Comparison of ENCODE assay signal across 21 mouse cellular contexts in the genomic region with DNA sequence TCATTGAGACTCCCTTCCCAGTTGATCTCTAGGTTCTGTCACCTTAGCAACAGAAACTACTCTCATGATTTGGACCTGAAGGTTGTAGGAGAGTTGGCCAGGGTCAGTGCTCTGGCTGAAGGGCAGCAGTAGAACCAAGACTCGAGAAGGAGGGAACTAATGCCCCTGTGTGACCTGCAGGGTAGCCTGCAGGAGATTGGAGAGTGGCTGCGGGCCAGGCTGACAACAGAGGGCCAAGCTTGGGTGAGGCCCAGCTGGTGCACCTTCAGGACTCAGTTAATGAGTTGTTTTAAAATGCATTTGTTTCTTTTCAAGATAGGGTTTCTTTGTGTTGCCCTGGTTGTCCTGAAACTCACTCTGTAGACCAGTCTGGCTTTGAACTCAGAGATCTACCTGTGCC. TPM values are rescaled to one million over a fixed set of nuclear protein-coding genes. Genes with fewer than 3 reads are reported as not detected.
DNase-seq lines count a peak whose midpoint lies in the region; ATAC-seq and TF ChIP-seq lines count a peak whose summit lies in the region.
"Had no signal": no experiment of that assay in that cellular context is flagged by ENCODE, and none has a peak within 500 bp of the region (broad histone marks: within the 10 kb centered on the region; RNA-seq: fewer than 3 reads in every experiment).

No protein-coding gene starts in this region.

- no peak for TF ChIP-seq CTCF in heart, postnatal 0 days (IDR thresholded peaks at IDR 0.05; ENCODE audit: low read depth)
- TF ChIP-seq CTCF in liver, postnatal 0 days (IDR thresholded peaks at IDR 0.05; ENCODE audit: low read depth), result no peak

- H3K4me2 ChIP-seq in heart, postnatal 0 days (ENCODE audit: low read depth, low read length), result no peak overlapping the region
- no peak overlapping the region for H3K4me2 ChIP-seq in liver, postnatal 0 days (ENCODE audit: low read depth, low read length)
- H3K4me2 ChIP-seq in liver, embryonic 11.5 days, result no peak overlapping the region
- H3K4me2 ChIP-seq: embryonic facial prominence, embryonic 13.5 days; hindbrain, embryonic 14.5 days; intestine, embryonic 15.5 days had no signal

- no peak for TF ChIP-seq EP300 in heart, postnatal 0 days (IDR thresholded peaks at IDR 0.05; ENCODE audit: low read depth)
- TF ChIP-seq EP300 in liver, postnatal 0 days (IDR thresholded peaks at IDR 0.05; ENCODE audit: low read depth), result no peak

- WGBS in heart, postnatal 0 days, result 37% methylated on average over 2 of the region's 2 CpGs
- 47% methylated on average over 2 of the region's 2 CpGs for WGBS in liver, postnatal 0 days (ENCODE audit: insufficient replicate concordance)
- whole genome bisulfite sequencing in liver, embryonic 11.5 days, result 77% methylated on average over 2 of the region's 2 CpGs

- H3K4me3 ChIP-seq in heart, postnatal 0 days (ENCODE audit: low read depth, low read length), result no peak overlapping the region
- no peak overlapping the region for H3K4me3 ChIP-seq in liver, postnatal 0 days (ENCODE audit: low read depth, low read length)
- no peak overlapping the region for H3K4me3 ChIP-seq in liver, embryonic 11.5 days (ENCODE audit: low read depth, low read length)
- H3K4me3 ChIP-seq: embryonic facial prominence, embryonic 13.5 days; heart, embryonic 15.5 days; intestine, embryonic 15.5 days; liver, embryonic 12.5 days had no signal

- peak; percentile 58 for DNase-seq in cerebellum, adult 9-10 months
- DNase-seq in cerebellum, adult 8-10 months, result no peak
- peak; percentile 21 for DNase-seq in heart, postnatal 0 days (ENCODE audit: low spot score)
- no peak for DNase-seq in heart, postnatal 25 days (ENCODE audit: low spot score)
- DNase-seq in liver, postnatal 0 days, result no peak
- DNase-seq in liver, embryonic 11.5 days (ENCODE audit: low spot score), result no peak
- no peak for DNase-seq in spleen, postnatal 4 days (ENCODE audit: low spot score in 2 of 2)
- DNase-seq: gastrocnemius, postnatal 25 days; layer of hippocampus, adult 9-11 months; lung, embryonic 14.5 days; lung, postnatal 36 days; right cerebral cortex, postnatal 14 days; spleen, adult 18-20 months; thymus, postnatal 36 days had no signal

- H3K27me3 ChIP-seq in heart, postnatal 0 days (ENCODE audit: control insufficient read depth, insufficient read depth, low read length), result no peaks in the 10 kb centered on the region
- H3K27me3 ChIP-seq in liver, postnatal 0 days (ENCODE audit: insufficient read depth, low read length), result no peaks in the 10 kb centered on the region
- H3K27me3 ChIP-seq in liver, embryonic 11.5 days (replicated peaks; ENCODE audit: control insufficient read depth, insufficient read depth, low read length), result peaks cover 7% of the 10 kb centered on the region; the same call in 1 of the 2 replicates
- H3K27me3 ChIP-seq: embryonic facial prominence, embryonic 13.5 days; intestine, embryonic 15.5 days had no signal

- no peaks in the 10 kb centered on the region for H3K9me3 ChIP-seq in heart, postnatal 0 days (replicated peaks; ENCODE audit: control insufficient read depth, low read length)
- H3K9me3 ChIP-seq in liver, postnatal 0 days (ENCODE audit: low read length), result no peaks in the 10 kb centered on the region
- no peaks in the 10 kb centered on the region for H3K9me3 ChIP-seq in liver, embryonic 11.5 days (ENCODE audit: control insufficient read depth, low read length)
- H3K9me3 ChIP-seq: embryonic facial prominence, embryonic 13.5 days; heart, embryonic 15.5 days; intestine, embryonic 15.5 days; liver, embryonic 12.5 days had no signal

- 0 out of 2 replicates have a peak, but pooled peaks cover 12% of the 10 kb centered on the region for H3K4me1 ChIP-seq in heart, postnatal 0 days (ENCODE audit: control insufficient read depth, insufficient read depth)
- peaks cover 41% of the 10 kb centered on the region for H3K4me1 ChIP-seq in liver, postnatal 0 days (ENCODE audit: insufficient read depth)
- H3K4me1 ChIP-seq in liver, embryonic 11.5 days (replicated peaks; ENCODE audit: control insufficient read depth, insufficient read depth, low read length), result peaks cover 24% of the 10 kb centered on the region

- H3K9ac ChIP-seq in heart, postnatal 0 days (replicated peaks; ENCODE audit: low read depth, low read length), result no peak overlapping the region
- H3K9ac ChIP-seq in liver, postnatal 0 days (replicated peaks), result 0 out of 2 replicates have a peak overlapping the region, but pooled peaks have one; percentile 0
- H3K9ac ChIP-seq in liver, embryonic 11.5 days (ENCODE audit: low read depth, low read length), result no peak overlapping the region
- H3K9ac ChIP-seq: embryonic facial prominence, embryonic 13.5 days; heart, embryonic 15.5 days; hindbrain, embryonic 14.5 days; intestine, embryonic 15.5 days; liver, embryonic 12.5 days; lung, embryonic 14.5 days had no signal

- intact Hi-C loops in heart, postnatal 25 days (cut with DNase I), result loop anchor here (2.0 kb wide), 1 partner anchor 32 kb away; no protein-coding TSS in a partner anchor

- 0 out of 2 replicates have a peak, but pooled peaks cover under 1% of the 10 kb centered on the region for H3K36me3 ChIP-seq in heart, postnatal 0 days (replicated peaks; ENCODE audit: control insufficient read depth, insufficient read depth, low read length)
- H3K36me3 ChIP-seq in liver, postnatal 0 days (replicated peaks; ENCODE audit: insufficient read depth, low read length), result no peaks in the 10 kb centered on the region
- H3K36me3 ChIP-seq in liver, embryonic 11.5 days (ENCODE audit: control insufficient read depth, insufficient read depth, low read length), result 0 out of 2 replicates have a peak, but pooled peaks cover under 1% of the 10 kb centered on the region
- H3K36me3 ChIP-seq: intestine, embryonic 15.5 days; liver, embryonic 12.5 days had no signal

- H3K27ac ChIP-seq in heart, postnatal 0 days (ENCODE audit: low read depth), result no peak overlapping the region
- no peak overlapping the region for H3K27ac ChIP-seq in liver, postnatal 0 days (ENCODE audit: low read depth)
- H3K27ac ChIP-seq in liver, embryonic 11.5 days (ENCODE audit: low read depth, low read length), result no peak overlapping the region
- H3K27ac ChIP-seq: embryonic facial prominence, embryonic 13.5 days; hindbrain, embryonic 14.5 days; intestine, embryonic 15.5 days; liver, embryonic 12.5 days had no signal

- no peak for ATAC-seq in heart, postnatal 0 days (ENCODE audit: insufficient read depth, low read depth)
- ATAC-seq in liver, postnatal 0 days, result no peak
- ATAC-seq in liver, embryonic 11.5 days (replicated peaks; ENCODE audit: low FRiP score), result no peak
- ATAC-seq: forebrain, embryonic 16.5 days; intestine, embryonic 15.5 days; liver, embryonic 12.5 days had no signal

RNA-seq across cellular contexts. Expression of gene Stab1, which starts 3.4 kb away (rescaled TPM):
- total RNA-seq in heart, postnatal 0 days (2014; rRNA removed; ENCODE audit: low replicate concordance), result 75.3 and 90.4 TPM in 2 replicates
- polyA plus RNA-seq in heart, postnatal 0 days (2015; fragmentation: Nextera tagmentation; extraction: Ambion mirVana), result 24.0 and 25.4 TPM in 2 replicates
- total RNA-seq in heart, postnatal 25 days (2021), result 10 to 100 TPM; 76.4 to 76.8 TPM
- polyA plus RNA-seq in liver, postnatal 0 days (2015; fragmentation: Nextera tagmentation; extraction: Ambion mirVana), result 34.7 and 42.5 TPM in 2 replicates
- 25.3 and 39.9 TPM in 2 replicates for polyA plus RNA-seq in liver, embryonic 11.5 days (2014; fragmentation: Nextera tagmentation; extraction: Ambion mirVana)

RNA-seq across cellular contexts. Expression of gene Nt5dc2, which starts 34.2 kb away (rescaled TPM):
- 212 and 269 TPM in 2 replicates for total RNA-seq in heart, postnatal 0 days (2014; rRNA removed; ENCODE audit: low replicate concordance)
- polyA plus RNA-seq in heart, postnatal 0 days (2015; fragmentation: Nextera tagmentation; extraction: Ambion mirVana), result 146 and 158 TPM in 2 replicates
- total RNA-seq in heart, postnatal 25 days (2021), result 10 to 100 TPM; 18.2 to 22.6 TPM
- polyA plus RNA-seq in liver, postnatal 0 days (2015; fragmentation: Nextera tagmentation; extraction: Ambion mirVana), result 45.3 and 48.5 TPM in 2 replicates
- polyA plus RNA-seq in liver, embryonic 11.5 days (2014; fragmentation: Nextera tagmentation; extraction: Ambion mirVana), result 401 and 406 TPM in 2 replicates

RNA-seq across cellular contexts. Expression of gene Smim4, which starts 36.3 kb away (rescaled TPM):
- total RNA-seq in heart, postnatal 0 days (2014; rRNA removed; ENCODE audit: low replicate concordance), result 12.7 and 28.8 TPM in 2 replicates
- 194 and 207 TPM in 2 replicates for polyA plus RNA-seq in heart, postnatal 0 days (2015; fragmentation: Nextera tagmentation; extraction: Ambion mirVana)
- total RNA-seq in heart, postnatal 25 days (2021), result 10 to 100 TPM; 60.2 to 61.0 TPM
- polyA plus RNA-seq in liver, postnatal 0 days (2015; fragmentation: Nextera tagmentation; extraction: Ambion mirVana), result 76.1 and 79.2 TPM in 2 replicates
- polyA plus RNA-seq in liver, embryonic 11.5 days (2014; fragmentation: Nextera tagmentation; extraction: Ambion mirVana), result 90.3 and 107 TPM in 2 replicates

RNA-seq across cellular contexts. Expression of gene Tnnc1, which starts 43.1 kb away (rescaled TPM):
- total RNA-seq in heart, postnatal 0 days (2014; rRNA removed; ENCODE audit: low replicate concordance), result 2,939 and 3,145 TPM in 2 replicates
- 7,680 and 7,748 TPM in 2 replicates for polyA plus RNA-seq in heart, postnatal 0 days (2015; fragmentation: Nextera tagmentation; extraction: Ambion mirVana)
- total RNA-seq in heart, postnatal 25 days (2021), result 1,000 to 10,000 TPM; 5,169 to 5,647 TPM
- 3.9 and 8.4 TPM in 2 replicates for polyA plus RNA-seq in liver, postnatal 0 days (2015; fragmentation: Nextera tagmentation; extraction: Ambion mirVana)
- polyA plus RNA-seq in liver, embryonic 11.5 days (2014; fragmentation: Nextera tagmentation; extraction: Ambion mirVana), result 17.6 and 39.0 TPM in 2 replicates
- total RNA-seq: neutrophil, adult 5-6 weeks had no signal

RNA-seq across cellular contexts. Expression of gene Nisch, which starts 51.7 kb away (rescaled TPM):
- total RNA-seq in heart, postnatal 0 days (2014; rRNA removed; ENCODE audit: low replicate concordance), result 292 and 338 TPM in 2 replicates
- 162 and 171 TPM in 2 replicates for polyA plus RNA-seq in heart, postnatal 0 days (2015; fragmentation: Nextera tagmentation; extraction: Ambion mirVana)
- total RNA-seq in heart, postnatal 25 days (2021), result 100 to 1,000 TPM; 145 to 148 TPM
- polyA plus RNA-seq in liver, postnatal 0 days (2015; fragmentation: Nextera tagmentation; extraction: Ambion mirVana), result 51.1 and 65.0 TPM in 2 replicates
- polyA plus RNA-seq in liver, embryonic 11.5 days (2014; fragmentation: Nextera tagmentation; extraction: Ambion mirVana), result 228 and 245 TPM in 2 replicates

Comparison
In these comparisons a context has a peak if more than half of its experiments do, and no peak if none do; other contexts are left out.
1. DNase-seq: peak in cerebellum, adult 9-10 months (single experiment) and heart, postnatal 0 days (single experiment); none in cerebellum, adult 8-10 months (single experiment), heart, postnatal 25 days (single experiment), liver, postnatal 0 days (single experiment), liver, embryonic 11.5 days (single experiment) and spleen, postnatal 4 days (0 of 2).